Mouse (Mus musculus): ENCODE measurements at regions not wholly inside any gene's neighbourhood (a gene's known extent, or its start where the extent isn't known, plus 50 kb on each side); places are given as distances from the start of the nearest gene placed in this dataset.

DNA sequence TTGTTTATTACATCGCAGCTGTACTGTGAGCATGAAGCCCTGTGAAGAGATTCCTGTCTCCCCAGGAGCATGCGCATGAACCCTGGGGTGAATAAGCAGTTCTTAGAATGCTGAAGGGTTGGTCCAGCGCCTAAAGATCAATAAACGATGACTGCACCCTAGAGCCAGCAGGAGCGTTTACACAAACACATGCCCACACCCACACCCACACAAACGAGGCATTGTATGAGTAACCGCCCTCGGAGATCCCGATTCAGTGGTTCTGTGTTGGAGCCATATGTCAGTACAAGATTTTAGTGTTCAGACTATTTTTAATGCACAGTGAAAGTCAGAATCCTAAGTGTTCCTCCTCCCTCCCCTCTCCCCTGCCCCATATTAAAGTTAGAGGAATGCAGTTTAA is 57.3 kb downstream of the Edn1 start:
- Histone ChIP-seq H3K9me3 (replicated peaks) (no peaks in the 10 kb centered on the region), H3K27me3 (replicated peaks) (no peaks in the 10 kb centered on the region), H3K4me1 (no peaks in the 10 kb centered on the region), H3K4me3 (replicated peaks) (no peak overlapping the region), H3K4me2 (no peak overlapping the region), H3K27ac (replicated peaks) (no peak overlapping the region), H3K36me3 (no peaks in the 10 kb centered on the region), H3K9ac (replicated peaks) (no peak overlapping the region)
- 80% methylated on average over 9 of the region's 9 CpGs for WGBS
- ATAC-seq (ENCODE audit: low FRiP score) = no peak

DNA sequence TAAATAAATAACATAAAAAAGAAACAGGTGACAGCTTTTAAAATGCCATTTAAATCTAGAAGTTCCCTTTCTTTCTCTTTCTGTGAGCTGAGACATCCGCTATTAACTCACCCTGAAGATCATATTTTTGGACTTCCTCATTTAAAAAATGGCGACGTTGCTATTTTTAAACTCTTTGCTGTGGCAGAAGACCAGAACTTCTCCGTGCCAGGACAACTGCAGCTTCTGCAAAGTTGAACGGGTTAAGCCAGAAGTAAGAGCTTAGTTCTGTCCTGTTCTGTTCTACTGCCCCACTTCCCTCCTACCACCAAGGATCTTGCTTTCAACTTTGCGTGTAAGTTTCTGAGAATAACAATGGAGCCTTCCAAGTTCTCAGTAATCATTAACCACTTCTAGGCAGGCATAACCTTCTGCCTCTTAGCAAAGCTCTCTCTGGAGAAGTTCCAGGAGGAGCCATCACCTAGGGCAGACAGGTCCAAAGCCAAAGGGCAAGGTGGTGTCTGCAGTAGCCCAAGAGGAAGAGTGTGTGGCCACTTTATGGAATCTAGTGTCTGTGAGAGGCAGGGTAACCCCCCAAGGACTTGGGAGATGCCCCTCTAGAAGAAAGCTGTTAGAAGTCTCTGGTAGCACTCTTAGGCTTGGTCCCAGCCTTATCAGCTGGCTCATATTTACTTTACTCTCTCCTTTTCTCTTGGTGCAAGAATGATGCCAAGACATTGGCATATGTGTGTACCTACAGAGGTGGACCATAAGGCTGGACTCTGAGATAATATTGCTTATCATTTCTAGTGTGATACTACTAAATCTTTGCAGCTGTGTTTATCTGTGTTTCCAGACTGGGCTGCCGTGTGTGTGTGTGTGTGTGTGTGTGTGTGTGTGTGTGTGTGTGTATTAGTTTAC is 66.6 kb downstream of the Edn1 start:
- Histone ChIP-seq H3K4me1 (no peaks in the 10 kb centered on the region), H3K27ac (replicated peaks) (no peak overlapping the region), H3K9me3 (replicated peaks) (no peaks in the 10 kb centered on the region), H3K4me2 (no peak overlapping the region), H3K36me3 (no peaks in the 10 kb centered on the region), H3K9ac (replicated peaks) (no peak overlapping the region), H3K4me3 (replicated peaks) (no peak overlapping the region), H3K27me3 (replicated peaks) (no peaks in the 10 kb centered on the region)
- no peak for ATAC-seq (ENCODE audit: low FRiP score)
- WGBS = 78% methylated on average over 7 of the region's 7 CpGs

DNA sequence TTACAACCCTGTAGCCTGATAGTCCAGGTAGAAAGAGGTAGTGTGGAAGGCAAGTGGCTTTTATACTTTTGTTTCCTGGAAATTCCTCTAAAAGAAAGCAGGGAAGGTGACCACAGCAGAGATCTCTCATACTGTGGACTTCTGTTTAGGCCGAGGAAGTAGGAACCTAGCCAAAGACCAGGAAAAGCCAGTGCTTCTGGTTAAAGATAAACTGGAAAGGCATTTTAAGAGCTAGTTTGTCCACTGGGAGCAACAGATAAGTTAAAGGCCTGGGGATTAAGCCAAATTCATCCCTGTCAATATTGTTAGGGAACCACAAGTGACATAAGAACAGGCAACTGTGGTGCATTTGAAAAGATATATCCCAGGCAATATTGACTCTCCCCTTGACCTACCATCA is 68.5 kb downstream of the Edn1 start:
- no peak for ATAC-seq (ENCODE audit: low FRiP score)

DNA sequence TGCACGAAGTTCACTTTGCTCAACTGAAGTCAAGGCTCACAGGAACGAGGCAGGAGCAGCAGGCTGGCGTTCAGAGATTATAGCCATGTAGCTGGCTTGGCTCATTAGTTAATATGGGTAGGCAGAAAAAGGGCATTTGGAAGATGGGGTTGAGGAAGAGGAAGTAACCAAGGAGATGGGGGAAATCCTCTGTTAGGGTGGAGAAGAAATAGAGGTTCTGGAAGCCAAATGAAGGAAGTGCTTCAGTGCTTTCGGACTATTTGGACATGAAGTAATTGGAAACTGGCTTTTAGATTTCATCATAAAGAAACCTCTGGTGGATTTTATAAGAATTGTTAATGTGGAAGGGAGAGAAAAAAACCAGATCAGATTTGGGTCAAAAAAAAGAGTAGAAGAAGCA is 70.9 kb downstream of the Edn1 start:
- H3K27ac ChIP-seq (replicated peaks) = no peak overlapping the region
- no peaks in the 10 kb centered on the region for H3K4me1 ChIP-seq
- no peaks in the 10 kb centered on the region for H3K9me3 ChIP-seq (replicated peaks)
- no peak overlapping the region for H3K9ac ChIP-seq (replicated peaks)
- ATAC-seq (ENCODE audit: low FRiP score) = no peak
- no peak overlapping the region for H3K4me3 ChIP-seq (replicated peaks)
- H3K36me3 ChIP-seq = no peaks in the 10 kb centered on the region
- H3K4me2 ChIP-seq = no peak overlapping the region
- H3K27me3 ChIP-seq (replicated peaks) = no peaks in the 10 kb centered on the region
- 87% methylated on average over 4 of the region's 4 CpGs for WGBS

More for the DNA sequence above, 68.5 kb downstream of the Edn1 start:
- Histone ChIP-seq H3K27me3 (replicated peaks) (no peaks in the 10 kb centered on the region), H3K4me1 (no peaks in the 10 kb centered on the region), H3K4me2 (no peak overlapping the region), H3K4me3 (replicated peaks) (no peak overlapping the region), H3K9me3 (replicated peaks) (no peaks in the 10 kb centered on the region), H3K36me3 (no peaks in the 10 kb centered on the region), H3K27ac (replicated peaks) (no peak overlapping the region), H3K9ac (replicated peaks) (no peak overlapping the region)
- 85% methylated on average over 1 of the region's 1 CpGs for WGBS

DNA sequence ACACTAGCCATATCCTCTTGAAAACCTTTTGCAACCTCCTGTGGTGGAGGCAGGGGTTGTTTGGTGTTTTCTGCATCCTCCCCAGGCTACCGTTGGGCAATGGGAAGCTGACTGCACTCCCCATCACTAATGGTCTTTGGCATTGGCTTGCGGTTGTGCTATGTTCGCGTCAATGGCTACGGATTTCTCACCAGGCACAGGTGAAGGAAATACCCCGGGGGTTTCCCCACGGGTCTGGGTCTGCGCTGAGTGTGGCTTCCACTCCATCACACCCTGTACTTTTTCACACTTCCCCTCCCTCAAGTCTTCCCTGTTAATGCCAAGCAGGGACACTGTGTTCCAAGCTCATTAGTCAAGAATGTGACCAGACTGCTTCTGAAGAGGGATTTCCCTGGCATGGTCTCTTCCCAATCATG is 72.9 kb downstream of the Edn1 start:
- no peaks in the 10 kb centered on the region for H3K9me3 ChIP-seq (replicated peaks)
- no peak overlapping the region for H3K27ac ChIP-seq (replicated peaks)
- 94% methylated on average over 8 of the region's 8 CpGs for WGBS
- ATAC-seq (ENCODE audit: low FRiP score) = no peak
- H3K27me3 ChIP-seq (replicated peaks) = no peaks in the 10 kb centered on the region
- no peak overlapping the region for H3K4me2 ChIP-seq
- H3K4me3 ChIP-seq (replicated peaks) = no peak overlapping the region
- H3K36me3 ChIP-seq = no peaks in the 10 kb centered on the region
- H3K9ac ChIP-seq (replicated peaks) = no peak overlapping the region
- no peaks in the 10 kb centered on the region for H3K4me1 ChIP-seq

DNA sequence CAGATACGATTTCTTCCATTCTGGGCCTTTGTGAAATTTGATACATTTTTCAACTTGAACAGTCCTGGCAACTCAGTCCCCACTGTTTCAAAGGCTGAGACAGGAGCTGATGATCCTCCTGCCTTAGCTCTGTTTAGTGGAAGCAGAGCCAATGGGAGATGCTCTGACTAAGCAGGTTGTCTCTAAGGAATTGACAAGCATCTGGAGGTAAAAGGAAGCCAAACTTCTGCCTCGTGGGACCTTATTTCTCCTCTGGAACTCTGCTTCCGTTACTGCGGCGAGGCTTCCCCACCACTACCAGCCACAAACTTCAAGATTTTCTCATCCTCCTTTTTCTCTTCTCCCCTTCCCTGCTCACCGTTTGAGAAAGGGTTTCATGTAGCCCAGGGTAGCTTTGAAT is 78.4 kb downstream of the Edn1 start:
- no peaks in the 10 kb centered on the region for H3K9me3 ChIP-seq (replicated peaks)
- no peak overlapping the region for H3K9ac ChIP-seq (replicated peaks)
- no peak overlapping the region for H3K4me2 ChIP-seq
- H3K4me3 ChIP-seq (replicated peaks) = no peak overlapping the region
- ATAC-seq (ENCODE audit: low FRiP score) = no peak
- no peak overlapping the region for H3K27ac ChIP-seq (replicated peaks)
- no peaks in the 10 kb centered on the region for H3K36me3 ChIP-seq
- 80% methylated on average over 6 of the region's 6 CpGs for WGBS
- no peaks in the 10 kb centered on the region for H3K4me1 ChIP-seq
- H3K27me3 ChIP-seq (replicated peaks) = no peaks in the 10 kb centered on the region

DNA sequence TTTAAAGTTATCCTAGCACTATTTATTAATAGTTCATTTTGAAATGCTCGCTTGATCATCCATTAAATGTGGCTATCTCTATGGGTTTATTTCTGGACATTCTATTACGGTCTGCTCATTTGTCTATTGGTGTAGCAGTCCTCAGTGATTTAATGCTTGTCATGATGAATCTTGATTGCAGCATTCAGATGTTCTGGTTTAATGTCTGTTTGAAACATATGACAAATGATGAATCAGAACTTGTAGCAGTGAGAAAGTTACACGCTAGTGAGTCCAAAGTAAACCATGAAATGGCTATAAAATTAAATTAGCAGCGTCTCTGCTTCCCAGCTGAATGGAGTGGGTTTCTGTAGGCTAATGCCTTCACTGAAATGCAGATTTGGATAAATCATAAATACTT is 81.8 kb downstream of the Edn1 start:
- no peak overlapping the region for H3K4me2 ChIP-seq
- H3K27ac ChIP-seq (replicated peaks) = no peak overlapping the region
- H3K4me1 ChIP-seq = no peaks in the 10 kb centered on the region
- H3K9me3 ChIP-seq (replicated peaks) = no peaks in the 10 kb centered on the region
- H3K9ac ChIP-seq (replicated peaks) = no peak overlapping the region
- H3K27me3 ChIP-seq (replicated peaks) = no peaks in the 10 kb centered on the region
- H3K4me3 ChIP-seq (replicated peaks) = no peak overlapping the region
- H3K36me3 ChIP-seq = no peaks in the 10 kb centered on the region
- WGBS = 69% methylated on average over 4 of the region's 4 CpGs
- ATAC-seq (ENCODE audit: low FRiP score) = no peak

DNA sequence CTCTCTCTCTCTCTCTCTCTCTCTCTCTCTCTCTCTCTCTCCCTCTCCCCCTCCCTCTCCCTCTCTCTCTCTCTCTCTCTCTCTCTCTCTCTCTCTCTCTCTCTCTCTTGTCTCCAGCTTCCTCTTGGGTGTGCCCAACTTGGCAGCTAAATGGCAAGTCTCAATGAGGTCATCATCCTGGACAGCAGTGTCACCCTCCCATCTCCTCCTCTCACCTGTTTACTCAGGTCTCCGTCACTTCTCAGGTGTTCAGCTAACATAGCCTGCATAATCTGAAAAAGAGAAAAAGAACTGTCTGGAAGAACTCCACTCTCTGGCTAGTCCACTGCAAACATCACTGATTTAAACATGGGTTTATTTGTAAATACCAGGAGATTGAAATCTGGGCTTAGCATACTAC is 89.1 kb downstream of the Edn1 start:
- Histone ChIP-seq H3K27me3 (replicated peaks) (no peaks in the 10 kb centered on the region), H3K4me3 (replicated peaks) (no peak overlapping the region), H3K27ac (replicated peaks) (no peak overlapping the region), H3K36me3 (no peaks in the 10 kb centered on the region), H3K9ac (replicated peaks) (no peak overlapping the region), H3K4me2 (no peak overlapping the region), H3K9me3 (replicated peaks) (no peaks in the 10 kb centered on the region), H3K4me1 (no peaks in the 10 kb centered on the region)
- ATAC-seq (ENCODE audit: low FRiP score) = no peak
- 100% methylated on average over 1 of the region's 1 CpGs for WGBS

DNA sequence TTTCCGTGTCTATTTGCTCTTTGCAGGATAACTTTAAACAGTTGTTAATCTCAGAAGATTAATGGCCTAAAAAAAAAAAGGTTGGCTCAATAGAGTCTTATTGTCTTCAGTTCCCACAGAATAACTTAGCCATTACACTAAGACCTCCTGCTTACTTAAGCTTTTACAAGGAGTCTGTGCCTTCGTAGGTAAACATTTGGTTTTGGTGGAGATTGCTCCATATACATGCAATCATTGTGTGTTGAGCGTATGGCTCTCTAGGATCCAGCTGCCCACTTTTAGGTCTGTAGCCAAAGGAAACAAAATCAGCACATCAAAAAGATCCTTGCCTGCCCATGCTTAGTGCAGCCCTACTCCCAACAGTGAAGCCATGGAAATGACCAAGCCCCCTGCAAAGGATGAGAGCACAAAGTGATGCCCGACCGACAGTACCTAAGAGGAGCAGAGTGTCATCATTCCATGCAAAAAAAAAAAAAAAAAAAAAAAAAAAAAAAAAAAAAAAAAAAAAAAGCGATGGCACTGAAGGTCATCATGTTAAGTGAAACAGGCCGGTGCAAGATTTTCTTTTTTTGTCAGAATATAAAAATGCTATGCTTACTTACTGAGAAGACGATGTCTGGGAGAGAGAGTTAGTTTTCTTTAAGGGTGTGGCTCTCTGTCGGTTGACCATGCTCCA is 90.2 kb downstream of the Edn1 start:
- whole genome bisulfite sequencing = 80% methylated on average over 9 of the region's 9 CpGs
- no peak overlapping the region for H3K9ac ChIP-seq (replicated peaks)
- no peak overlapping the region for H3K4me3 ChIP-seq (replicated peaks)
- H3K36me3 ChIP-seq = no peaks in the 10 kb centered on the region
- H3K27me3 ChIP-seq (replicated peaks) = no peaks in the 10 kb centered on the region
- H3K9me3 ChIP-seq (replicated peaks) = no peaks in the 10 kb centered on the region
- no peaks in the 10 kb centered on the region for H3K4me1 ChIP-seq
- ATAC-seq (ENCODE audit: low FRiP score) = no peak
- no peak overlapping the region for H3K4me2 ChIP-seq
- no peak overlapping the region for H3K27ac ChIP-seq (replicated peaks)

DNA sequence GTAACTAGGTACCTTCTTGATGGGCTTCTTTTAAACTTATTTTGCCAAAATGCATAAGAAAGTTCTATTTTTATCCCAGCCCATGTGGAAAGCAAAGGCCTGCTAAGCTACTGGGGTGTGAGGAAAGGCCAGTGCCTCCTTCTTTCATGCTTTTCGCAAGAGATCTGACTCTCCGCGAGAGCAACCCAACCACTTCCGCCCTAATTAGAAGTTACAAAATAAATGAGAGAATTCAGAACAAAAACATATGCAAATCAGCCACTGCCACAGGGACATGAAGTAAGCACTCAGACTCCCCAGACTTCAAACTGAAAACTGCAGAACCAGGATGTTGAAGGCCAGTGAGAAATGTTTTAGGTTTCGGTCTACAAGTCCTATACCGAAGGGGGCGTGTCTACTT is 91.4 kb downstream of the Edn1 start:
- H3K9me3 ChIP-seq (replicated peaks) = no peaks in the 10 kb centered on the region
- H3K4me1 ChIP-seq = no peaks in the 10 kb centered on the region
- no peak overlapping the region for H3K4me3 ChIP-seq (replicated peaks)
- no peaks in the 10 kb centered on the region for H3K27me3 ChIP-seq (replicated peaks)
- no peak overlapping the region for H3K9ac ChIP-seq (replicated peaks)
- no peak for ATAC-seq (ENCODE audit: low FRiP score)
- H3K4me2 ChIP-seq = no peak overlapping the region
- 92% methylated on average over 7 of the region's 7 CpGs for WGBS
- H3K36me3 ChIP-seq = no peaks in the 10 kb centered on the region
- no peak overlapping the region for H3K27ac ChIP-seq (replicated peaks)

DNA sequence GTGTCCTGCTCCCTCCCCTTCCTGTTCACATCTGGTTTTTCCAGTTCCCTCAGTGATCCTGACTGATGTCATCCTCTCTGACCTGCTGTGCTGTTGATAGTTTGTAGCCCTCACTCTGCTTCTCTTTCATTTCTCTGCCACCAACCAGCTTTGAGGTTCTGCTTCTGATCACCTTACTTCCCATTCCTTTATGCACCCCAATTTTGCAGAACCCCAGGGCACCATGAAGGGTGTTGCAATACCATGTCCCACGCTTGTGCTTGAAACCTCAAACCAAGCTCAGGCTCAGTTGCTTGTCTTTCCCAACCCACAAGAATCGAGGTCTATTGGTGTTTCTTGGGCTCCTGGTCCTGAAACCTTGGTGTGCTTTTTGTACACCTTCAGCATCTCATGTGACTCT is 93.3 kb downstream of the Edn1 start:
- WGBS = 80% methylated on average over 2 of the region's 2 CpGs
- H3K27me3 ChIP-seq (replicated peaks) = no peaks in the 10 kb centered on the region

DNA sequence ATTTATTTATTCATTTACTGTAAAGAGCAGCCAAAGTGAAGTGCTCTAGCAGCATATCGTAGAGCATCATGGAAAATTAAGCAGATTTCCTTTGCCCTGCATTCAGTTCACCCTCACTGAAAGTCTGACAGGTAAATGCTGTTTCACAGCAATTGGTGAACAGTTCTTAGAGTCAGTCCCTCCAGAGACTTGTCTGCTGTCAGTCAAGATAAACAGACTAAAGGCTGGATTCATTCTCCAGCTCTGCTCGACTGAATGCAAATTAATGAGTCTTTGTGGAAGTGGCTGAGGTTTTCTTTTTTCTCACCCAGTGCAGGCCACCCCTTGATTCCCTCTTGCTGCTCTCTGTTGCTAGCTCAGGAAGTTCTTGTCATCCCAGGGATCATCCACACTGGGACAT is 100.2 kb downstream of the Edn1 start:
- H3K27me3 ChIP-seq (replicated peaks) = no peaks in the 10 kb centered on the region
- H3K4me2 ChIP-seq = no peak overlapping the region
- WGBS = 40% methylated on average over 2 of the region's 2 CpGs
- no peaks in the 10 kb centered on the region for H3K9me3 ChIP-seq (replicated peaks)
- no peaks in the 10 kb centered on the region for H3K4me1 ChIP-seq
- ATAC-seq (ENCODE audit: low FRiP score) = no peak
- no peaks in the 10 kb centered on the region for H3K36me3 ChIP-seq
- no peak overlapping the region for H3K9ac ChIP-seq (replicated peaks)
- no peak overlapping the region for H3K4me3 ChIP-seq (replicated peaks)
- H3K27ac ChIP-seq (replicated peaks) = no peak overlapping the region

More for the DNA sequence above, 93.3 kb downstream of the Edn1 start:
- no peak for ATAC-seq (ENCODE audit: low FRiP score)
- H3K36me3 ChIP-seq = no peaks in the 10 kb centered on the region
- H3K4me2 ChIP-seq = no peak overlapping the region
- H3K27ac ChIP-seq (replicated peaks) = no peak overlapping the region
- H3K9me3 ChIP-seq (replicated peaks) = no peaks in the 10 kb centered on the region
- no peak overlapping the region for H3K9ac ChIP-seq (replicated peaks)
- no peaks in the 10 kb centered on the region for H3K4me1 ChIP-seq
- H3K4me3 ChIP-seq (replicated peaks) = no peak overlapping the region

Data from neural tube, embryonic 15.5 days (tissue).